Mouse (Mus musculus) testis, adult 2 months (tissue): ENCODE measurements at regions not wholly inside any gene's neighbourhood (a gene's known extent, or its start where the extent isn't known, plus 50 kb on each side); places are given as distances from the start of the nearest gene placed in this dataset.

Source experiments
- CTCF ChIP-seq: fragments of 200-500 bp; IDR thresholded peaks from 2 replicates; pipeline ENCODE4 v1.5.1; 2012; ENCODE audit warnings: low read depth, mild to moderate bottlenecking, inconsistent platforms, low read length, moderate library complexity; ENCODE audit not compliant: control insufficient read depth, insufficient read depth, insufficient replicate concordance
- POLR2A ChIP-seq: fragments of 200-500 bp; IDR thresholded peaks from 2 replicates; pipeline ENCODE4 v1.6.1; 2012; ENCODE audit warnings: low read depth, mild to moderate bottlenecking, inconsistent platforms, low read length, moderate library complexity; ENCODE audit not compliant: control insufficient read depth

GRCm38 (mm10) chr7:113084930-113085625 is 122.2 kb upstream of the Arntl start:
- TF ChIP-seq CTCF (no peak), POLR2A (no peak)
